Mouse (Mus musculus) CH12.LX (cell line): ENCODE results near the gene Ncl.

ENCODE experiments used
- BHLHE40 ChIP-seq: IDR thresholded peaks from 2 replicates; pipeline ENCODE4 v1.6.1; 2011; ENCODE audit warnings: mild to moderate bottlenecking, low read depth, low read length, improper control_type of control experiment
- CHD1 ChIP-seq: IDR thresholded peaks from 2 replicates; pipeline ENCODE4 v1.6.1; 2012; ENCODE audit warnings: low read depth, low read length, improper control_type of control experiment, inconsistent platforms
- CTCF ChIP-seq, 2 experiments: IDR thresholded peaks in 1 of 2; conservative IDR thresholded peaks in 1 of 2; 2 replicates each; pipeline ENCODE4 v1.5.1; 2011 to 2012; ENCODE audit warnings: low read depth in 2 of 2, low read length in 2 of 2, improper control_type of control experiment in 1 of 2, inconsistent platforms in 1 of 2, mild to moderate bottlenecking in 1 of 2, moderate library complexity in 1 of 2
- EP300 ChIP-seq: IDR thresholded peaks from 2 replicates; pipeline ENCODE4 v1.6.1; 2011; ENCODE audit warnings: low read length, improper control_type of control experiment
- ETS1 ChIP-seq: conservative IDR thresholded peaks from 2 replicates; pipeline ENCODE4 v1.6.1; 2012; ENCODE audit warnings: low read depth, mild to moderate bottlenecking, inconsistent platforms, low read length, improper control_type of control experiment, moderate library complexity
- MAX ChIP-seq: IDR thresholded peaks from 2 replicates; pipeline ENCODE4 v1.6.1; 2011; ENCODE audit warnings: low read length, improper control_type of control experiment
- POLR2AphosphoS2 ChIP-seq: IDR thresholded peaks from 2 replicates; pipeline ENCODE4 v1.6.1; 2011; ENCODE audit warnings: low read depth, low read length, improper control_type of control experiment
- TCF12 ChIP-seq: IDR thresholded peaks from 2 replicates; pipeline ENCODE4 v1.6.1; 2014; ENCODE audit warnings: low read depth, mild to moderate bottlenecking, inconsistent platforms, low read length, improper control_type of control experiment
- USF2 ChIP-seq: conservative IDR thresholded peaks from 2 replicates; pipeline ENCODE4 v1.6.1; 2011; ENCODE audit warnings: low read depth, low read length, improper control_type of control experiment

DNA sequence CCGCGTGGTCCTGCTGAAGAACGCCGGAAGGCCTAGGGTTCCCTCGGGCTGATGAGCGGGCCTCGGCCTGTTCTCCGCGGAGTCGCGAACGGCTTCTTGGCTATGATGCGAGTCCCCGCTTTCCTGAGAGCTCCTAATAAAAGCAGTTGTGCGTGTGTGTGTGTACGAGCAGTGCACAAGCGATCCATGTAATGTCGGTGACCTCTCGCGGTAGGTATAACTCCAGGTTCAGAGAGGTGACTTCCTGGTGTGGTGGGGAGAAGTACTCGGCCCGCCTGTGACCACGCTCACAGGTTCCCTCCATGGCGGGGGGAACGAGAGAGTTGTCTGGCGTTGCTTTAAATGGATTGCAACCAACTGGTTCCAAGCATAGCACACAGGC is 589 bp upstream of the Ncl start:
- TF ChIP-seq POLR2AphosphoS2 (no peak), USF2 (no peak), BHLHE40 (no peak; the same call in 1 of the 2 replicates), CTCF (conservative IDR thresholded peaks at IDR 0.05 in 1 of 2, IDR thresholded peaks at IDR 0.05 in 1 of 2; ENCODE audit: low read depth in 2 of 2, low read length in 2 of 2) (no peak), EP300 (no peak), CHD1 (no peak), TCF12 (peak; percentile 32; the same call in 1 of the 2 replicates), MAX (no peak), ETS1 (no peak)
